Mouse (Mus musculus): ENCODE data around the gene Cpa2.

- TF ChIP-seq MAFK (IDR thresholded peaks at IDR 0.05; ENCODE audit: insufficient read depth, low read depth, low read length) (no peak), CHD2 (IDR thresholded peaks at IDR 0.05; ENCODE audit: low read depth, low read length) (no peak), ZC3H11A (IDR thresholded peaks at IDR 0.05; ENCODE audit: borderline replicate concordance, low read depth, low read length) (no peak)
Observed at GRCm38 (mm10) chr6:30550496-30551192, 9.3 kb downstream of the Cpa2 start.

Data from ES-E14 (cell line).